Mouse (Mus musculus) adrenal gland, postnatal 0 days (tissue): ENCODE results near the gene Fcrl6. TPM values are rescaled to one million over a fixed set of nuclear protein-coding genes. Genes with fewer than 3 reads are reported as not detected.

ENCODE experiments used
- polyA plus RNA-seq: library from polyadenylated mRNA; unstranded; fragments of >200 nt; fragmentation: Nextera tagmentation; extraction: Ambion mirVana; gene quantifications from 2 replicates; pipeline ENCODE4 v1.2.1, GENCODE M21; 2015

The Fcrl6 gene
- polyA plus RNA-seq = 0.22 TPM in 1 of 2 replicates, not detected in the other

DNA sequence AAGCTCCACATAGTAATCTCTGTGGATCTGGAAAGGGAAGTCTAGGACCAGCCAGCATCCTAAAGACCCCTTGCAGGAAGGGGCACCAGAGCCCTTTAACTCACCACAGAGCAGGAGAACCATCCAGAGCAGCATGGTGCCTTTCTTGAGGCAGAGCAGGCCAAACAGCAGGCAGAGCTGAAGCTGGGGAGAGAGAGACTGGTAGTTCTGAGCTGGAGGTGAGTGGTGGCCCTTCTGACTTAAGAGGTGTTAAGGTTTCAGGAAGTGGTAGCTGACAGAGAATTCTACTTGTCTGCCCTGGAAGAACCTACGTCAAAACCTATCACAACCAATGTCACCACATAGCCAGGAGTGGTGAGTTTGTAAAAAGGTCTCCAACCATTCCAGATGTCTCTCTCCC is at the start of gene Fcrl6:
Gene Fcrl6 (minus strand): TSS at position 226 of the 400 bp plus-strand sequence.

DNA sequence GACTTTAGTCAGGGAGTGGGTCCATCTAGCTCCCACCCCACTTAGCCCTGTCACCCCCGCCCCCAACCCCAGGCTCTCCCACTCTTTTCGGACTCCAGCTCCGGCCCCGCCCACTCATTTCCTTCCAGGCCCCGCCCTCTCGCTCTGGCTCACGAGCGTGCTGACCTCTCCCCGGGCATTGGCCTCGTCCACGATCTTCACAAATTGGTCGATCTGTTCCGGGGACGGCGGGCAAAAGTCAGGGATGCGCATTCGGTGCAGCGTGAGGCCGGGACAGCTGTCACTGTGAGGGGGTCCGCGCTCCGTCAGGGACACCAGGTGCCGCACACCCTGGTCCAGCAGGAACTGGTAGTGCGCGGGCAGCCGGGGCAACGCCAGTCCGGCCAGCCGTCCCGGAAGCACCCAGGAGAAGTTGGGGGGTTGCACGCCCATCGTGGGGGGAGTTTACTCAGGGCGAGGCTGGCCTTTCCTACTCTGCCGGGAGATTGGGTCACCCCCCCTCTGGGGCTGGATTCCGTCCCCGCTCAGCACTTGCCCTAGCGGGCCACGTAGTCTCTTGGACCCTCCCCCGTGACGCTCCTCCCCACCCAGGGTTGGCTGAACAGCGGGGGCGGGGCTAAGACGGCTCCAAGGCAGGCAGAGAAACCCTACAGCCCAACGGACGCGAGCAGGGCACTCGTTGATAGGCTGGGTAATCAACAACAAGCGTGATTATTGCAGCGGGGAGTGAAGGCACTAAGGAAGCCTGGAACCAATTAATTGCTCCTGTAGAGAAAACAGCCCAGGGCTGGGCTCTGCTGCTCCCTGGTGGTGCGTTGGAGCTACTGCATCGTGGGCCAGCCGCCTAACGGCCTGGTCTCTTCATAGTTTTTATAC is 30.3 kb upstream of the Fcrl6 start, which contains the start of gene Dusp23:
Gene Dusp23 (minus strand): TSS at position 512 of the 876 bp plus-strand sequence.

DNA sequence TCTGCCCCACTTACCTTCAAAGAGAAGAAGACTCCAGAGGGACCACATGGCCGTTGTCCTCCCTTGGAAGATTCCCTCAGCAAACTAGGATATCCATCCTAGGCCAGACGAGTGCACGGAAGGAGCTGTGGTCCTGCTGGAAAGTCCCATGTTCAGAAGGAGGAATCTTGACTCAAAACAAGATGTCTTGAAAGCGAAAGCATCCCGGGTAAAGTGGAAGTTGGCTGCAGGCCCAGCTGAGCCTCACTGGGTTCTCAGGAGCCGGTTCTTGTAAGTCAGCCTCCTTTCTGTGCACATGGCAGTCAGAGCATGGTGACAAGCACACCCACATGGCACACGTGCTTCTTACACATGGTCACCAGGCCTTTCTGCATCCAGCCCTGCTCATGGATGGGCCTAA is 12.0 kb downstream of the Fcrl6 start, which contains the start of gene Slamf8:
Gene Slamf8 (minus strand): TSS at position 184 of the 400 bp plus-strand sequence.

DNA sequence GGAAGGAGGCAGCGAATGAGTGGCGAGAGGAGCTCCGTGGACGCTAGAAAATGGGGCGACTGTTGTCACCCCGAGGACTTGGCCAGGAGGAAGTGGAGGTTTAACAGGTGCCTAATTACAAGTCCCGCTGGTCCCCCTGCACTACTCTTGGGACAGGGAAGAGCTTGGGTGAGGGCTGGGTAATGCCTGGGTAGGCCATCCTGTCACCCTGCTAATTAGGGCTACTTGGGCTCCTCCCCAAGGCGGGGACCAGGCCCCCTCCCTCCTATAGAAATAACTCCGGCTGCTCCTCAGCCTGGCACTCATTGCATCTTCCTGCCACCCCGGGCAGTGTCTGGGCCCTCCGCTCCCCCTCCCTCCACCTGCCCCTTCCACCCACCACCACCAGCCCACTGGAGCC is 46.7 kb downstream of the Fcrl6 start, which contains the start of gene Vsig8:
Gene Vsig8 (plus strand): TSS at position 301 of the 400 bp plus-strand sequence.

Other genes starting within 250 kb of the Fcrl6 start
- gene Pigm, start 226.0 kb downstream of the Fcrl6 start, polyA plus RNA-seq = 3.3 and 4.9 TPM in 2 replicates
- 2.1 and 2.9 TPM in 2 replicates for gene Slamf9, start 127.2 kb downstream of the Fcrl6 start, polyA plus RNA-seq
- 6.3 and 9.2 TPM in 2 replicates for gene Igsf9, start 120.8 kb downstream of the Fcrl6 start, polyA plus RNA-seq
- 205 and 299 TPM in 2 replicates for gene Tagln2, start 102.5 kb downstream of the Fcrl6 start, polyA plus RNA-seq
- gene Cfap45, start 81.8 kb downstream of the Fcrl6 start, polyA plus RNA-seq = 0.98 and 2.0 TPM in 2 replicates
- gene Vsig8, start 46.6 kb downstream of the Fcrl6 start, polyA plus RNA-seq = 0.70 and 1.1 TPM in 2 replicates
- 0.15 TPM in 1 of 2 replicates, not detected in the other for gene Slamf8, start 12.0 kb downstream of the Fcrl6 start, polyA plus RNA-seq
- gene Dusp23, start 30.4 kb upstream of the Fcrl6 start, polyA plus RNA-seq = 14.9 and 18.3 TPM in 2 replicates
- 6.6 and 8.4 TPM in 2 replicates for gene Crp, start 95.5 kb upstream of the Fcrl6 start, polyA plus RNA-seq